Mouse (Mus musculus) spleen, adult 2 months (tissue): ENCODE results near the gene Dnajb8. TPM values are rescaled to one million over a fixed set of nuclear protein-coding genes. Genes with fewer than 3 reads are reported as not detected.

Experiments used
- DNase-seq, 2 experiments: peaks; one replicate each; pipeline versions ENCODE4 v3.0.0 to v3.0.0-alpha.2; 2012 to 2021; ENCODE audit warnings: low spot score in 2 of 2, low read depth in 1 of 2
- H3K27ac ChIP-seq: fragments of 200-500 bp; 2 replicates; pipeline ENCODE4 v1.5.1; 2012; ENCODE audit warnings: low read length, inconsistent platforms; ENCODE audit not compliant: insufficient read depth
- H3K27me3 ChIP-seq: fragments of 200-500 bp; 2 replicates; pipeline ENCODE4 v1.6.1; 2012; ENCODE audit warnings: mild to moderate bottlenecking, moderate library complexity, low read length, inconsistent platforms; ENCODE audit not compliant: control insufficient read depth, insufficient read depth
- H3K36me3 ChIP-seq: fragments of 200-500 bp; 2 replicates; pipeline ENCODE4 v1.6.1; 2012; ENCODE audit warnings: mild to moderate bottlenecking, low read length, inconsistent platforms; ENCODE audit not compliant: control insufficient read depth, insufficient read depth
- H3K4me1 ChIP-seq: fragments of 200-500 bp; 2 replicates; pipeline ENCODE4 v1.6.1; 2011; ENCODE audit warnings: inconsistent platforms; ENCODE audit not compliant: control insufficient read depth, insufficient read depth, insufficient read length
- H3K4me3 ChIP-seq: fragments of 200-500 bp; 2 replicates; pipeline ENCODE4 v1.5.1; 2011; ENCODE audit warnings: mild to moderate bottlenecking, inconsistent platforms; ENCODE audit not compliant: insufficient read depth, insufficient read length; ENCODE audit errors: extremely low read depth
- CTCF ChIP-seq: fragments of 200-500 bp; IDR thresholded peaks from 2 replicates; pipeline ENCODE4 v1.5.1; 2011; ENCODE audit warnings: mild to moderate bottlenecking, inconsistent platforms; ENCODE audit not compliant: insufficient read depth, insufficient read length, insufficient replicate concordance; ENCODE audit errors: extremely low read depth
- POLR2A ChIP-seq: fragments of 200-500 bp; IDR thresholded peaks from 2 replicates; pipeline ENCODE4 v1.6.1; 2011; ENCODE audit warnings: low read depth, low read length, inconsistent platforms
- WGBS: fragments of 180-500 bp; shearing (Covaris S2); methylation state at CpG from one replicate; pipeline ENCODE4 v1.1.7; 2018; 5-methylcytosine and 5-hydroxymethylcytosine counted together
- polyA plus RNA-seq: library from polyadenylated mRNA; depleted of rRNA; stranded (reverse); fragments of >200 nt; gene quantifications from 2 replicates; pipeline ENCODE4 v1.2.3, GENCODE M21; 2012; rRNA removed

Dnajb8 gene
- polyA plus RNA-seq, 1 experiment, result not detected

GRCm38 (mm10) chr6:88278141-88278540 lies 56.1 kb downstream of the Dnajb8 start:
- Histone ChIP-seq H3K27ac (no peak overlapping the region), H3K4me3 (no peak overlapping the region), H3K4me1 (no peaks in the 10 kb centered on the region), H3K36me3 (0 out of 2 replicates have a peak, but pooled peaks cover 3% of the 10 kb centered on the region), H3K27me3 (no peaks in the 10 kb centered on the region)
- TF ChIP-seq CTCF (no peak), POLR2A (no peak)
- DNase-seq, result no peak
- 92% methylated on average over 2 of the region's 2 CpGs for WGBS

GRCm38 (mm10) chr6:88290129-88290766 lies 68.2 kb downstream of the Dnajb8 start:
- Histone ChIP-seq H3K36me3 (no peaks in the 10 kb centered on the region), H3K4me1 (no peaks in the 10 kb centered on the region), H3K4me3 (no peak overlapping the region), H3K27me3 (no peaks in the 10 kb centered on the region), H3K27ac (no peak overlapping the region)
- TF ChIP-seq CTCF, result no peak
- no peak for TF ChIP-seq POLR2A
- WGBS, result 75% methylated on average over 6 of the region's 6 CpGs
- no peak for DNase-seq

GRCm38 (mm10) chr6:88292274-88292909 lies 70.3 kb downstream of the Dnajb8 start:
- no peaks in the 10 kb centered on the region for H3K4me1 ChIP-seq
- TF ChIP-seq CTCF (no peak), POLR2A (no peak)
- whole genome bisulfite sequencing, result 83% methylated on average over 4 of the region's 4 CpGs
- DNase-seq, result no peak
- no peak overlapping the region for H3K27ac ChIP-seq
- no peaks in the 10 kb centered on the region for H3K27me3 ChIP-seq
- no peak overlapping the region for H3K4me3 ChIP-seq
- peaks cover 2% of the 10 kb centered on the region; the same call in 1 of the 2 replicates for H3K36me3 ChIP-seq

DNA sequence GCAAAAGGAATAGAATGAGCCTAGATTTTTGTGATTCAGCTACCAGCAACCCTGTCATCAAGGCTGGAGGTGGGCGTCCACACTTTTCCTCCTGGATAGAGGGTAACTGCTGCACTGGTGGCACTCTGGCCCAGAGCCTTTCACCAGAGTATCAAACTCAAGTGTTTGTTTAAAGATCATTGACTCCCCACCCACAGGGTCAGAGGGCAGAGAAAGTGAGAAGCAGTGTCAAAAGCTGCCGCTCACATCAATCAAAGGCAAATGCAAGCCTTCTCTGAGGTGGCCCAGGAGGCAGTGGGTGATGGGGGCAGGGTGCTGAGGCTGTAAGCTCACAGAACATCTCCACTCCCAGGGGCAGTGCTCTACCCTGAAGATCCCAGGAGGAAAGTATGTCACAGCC lies 77.4 kb downstream of the Dnajb8 start:
- DNase-seq, result no peak
- Histone ChIP-seq H3K27ac (no peak overlapping the region), H3K27me3 (no peaks in the 10 kb centered on the region), H3K4me1 (no peaks in the 10 kb centered on the region), H3K36me3 (peaks cover 5% of the 10 kb centered on the region; the same call in 1 of the 2 replicates), H3K4me3 (no peak overlapping the region)
- TF ChIP-seq POLR2A, result no peak
- no peak for TF ChIP-seq CTCF
- 88% methylated on average over 2 of the region's 2 CpGs for WGBS

GRCm38 (mm10) chr6:88301234-88301633 lies 79.2 kb downstream of the Dnajb8 start:
- no peaks in the 10 kb centered on the region for H3K27me3 ChIP-seq
- WGBS, result 88% methylated on average over 7 of the region's 7 CpGs
- no peak for TF ChIP-seq CTCF
- no peak for TF ChIP-seq POLR2A
- DNase-seq, result no peak
- no peak overlapping the region for H3K4me3 ChIP-seq
- peaks cover 5% of the 10 kb centered on the region; the same call in 1 of the 2 replicates for H3K36me3 ChIP-seq
- H3K27ac ChIP-seq, result no peak overlapping the region
- no peaks in the 10 kb centered on the region for H3K4me1 ChIP-seq

Other genes with a start within 250 kb of the Dnajb8 start
- 1.5 and 2.6 TPM in 2 replicates for gene H1fx, start 240.6 kb upstream of the Dnajb8 start, polyA plus RNA-seq
- 76.4 TPM in 2 replicates for gene Rab7, start 177.0 kb upstream of the Dnajb8 start, polyA plus RNA-seq
- 85.9 and 94.1 TPM in 2 replicates for gene Rpn1, start 137.8 kb upstream of the Dnajb8 start, polyA plus RNA-seq
- 13.1 and 13.2 TPM in 2 replicates for gene Gata2, start 28.4 kb upstream of the Dnajb8 start, polyA plus RNA-seq
- gene Eefsec, start 224.3 kb downstream of the Dnajb8 start, polyA plus RNA-seq, result 18.1 and 23.6 TPM in 2 replicates
- 19.3 and 25.1 TPM in 2 replicates for gene Ruvbl1, start 243.1 kb downstream of the Dnajb8 start, polyA plus RNA-seq